Mouse (Mus musculus): ENCODE data around the gene Sgms1.

The Sgms1 gene

DNA sequence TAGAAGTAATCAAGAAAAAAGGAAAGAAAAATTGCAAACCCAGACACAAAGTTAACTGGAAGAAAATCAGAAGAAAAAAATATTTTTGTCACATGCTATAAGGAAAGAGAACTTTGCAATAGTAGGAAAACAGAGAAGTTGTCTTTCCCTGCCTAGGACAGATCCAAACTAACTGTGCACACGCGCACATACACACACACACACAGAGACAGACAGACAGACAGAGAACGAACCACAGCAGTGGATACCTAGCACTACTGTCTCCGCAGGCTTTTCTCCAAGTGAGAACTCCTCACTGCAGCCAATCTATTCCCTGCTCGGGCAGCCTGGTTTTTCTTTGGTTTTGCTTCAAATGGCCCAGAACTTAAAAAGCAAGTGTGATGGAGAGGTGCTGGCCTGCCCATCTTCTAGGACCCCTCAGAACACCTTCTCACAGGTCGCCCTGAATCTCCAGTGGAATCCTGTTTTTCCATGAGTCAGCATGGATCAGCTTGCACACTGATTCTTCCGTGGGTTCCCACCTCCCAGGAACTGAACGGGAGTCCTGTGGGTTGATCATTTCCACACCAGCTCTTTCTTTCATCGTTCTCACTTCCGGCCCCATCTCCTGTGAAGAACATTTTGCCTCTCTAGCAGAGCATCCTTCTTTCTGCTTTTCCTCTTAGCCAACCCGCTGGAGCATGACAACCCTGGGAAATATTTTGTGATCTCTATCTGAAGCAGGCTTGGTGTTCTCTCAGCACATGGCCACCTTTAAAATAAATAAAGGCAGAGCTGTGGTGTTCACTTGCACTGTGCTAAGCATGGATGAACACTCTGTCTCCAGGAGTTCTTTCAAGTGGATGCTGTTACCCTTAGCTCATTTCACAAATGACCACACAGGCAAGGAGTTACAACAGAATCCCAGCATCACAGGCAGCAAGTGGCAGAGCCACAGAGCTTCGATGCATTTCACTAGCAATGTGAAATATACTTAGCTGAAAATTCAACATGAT, 96.4 kb downstream of the Sgms1 start:
- no peak for DNase-seq (ENCODE audit: low read depth)

DNA sequence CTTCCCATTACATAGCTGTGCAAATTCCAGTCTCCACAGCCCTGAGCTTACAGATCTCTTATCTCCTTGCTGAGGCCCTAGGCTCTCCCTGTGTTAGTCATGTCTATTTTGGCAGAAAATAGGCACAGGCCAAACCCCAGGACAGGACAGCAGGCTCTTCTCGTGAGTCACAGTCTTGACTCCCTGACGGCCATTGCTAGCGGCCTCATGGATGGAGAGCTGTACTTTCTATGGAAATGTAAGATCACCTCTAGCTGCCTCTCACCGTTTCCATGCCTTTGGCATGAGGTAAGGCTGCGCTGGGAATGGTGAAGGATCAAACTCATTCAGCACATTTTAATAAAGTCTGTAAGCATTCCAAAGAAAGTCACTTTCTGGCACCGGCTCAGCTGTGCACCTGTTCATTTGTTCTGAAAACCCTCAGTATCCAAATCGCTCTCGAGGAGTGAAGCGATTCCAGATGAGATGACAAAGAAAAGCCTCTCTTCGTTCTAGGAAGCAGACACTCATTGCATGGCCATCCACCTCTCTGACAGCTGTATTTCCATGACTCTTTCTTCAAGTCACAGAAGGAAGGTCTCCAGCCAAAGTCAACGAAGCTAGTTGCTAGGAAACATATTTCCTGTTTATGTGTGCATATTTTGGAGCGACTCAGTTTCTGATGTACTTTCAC, 97.3 kb downstream of the Sgms1 start:
- DNase-seq (ENCODE audit: low read depth) = no peak

DNA sequence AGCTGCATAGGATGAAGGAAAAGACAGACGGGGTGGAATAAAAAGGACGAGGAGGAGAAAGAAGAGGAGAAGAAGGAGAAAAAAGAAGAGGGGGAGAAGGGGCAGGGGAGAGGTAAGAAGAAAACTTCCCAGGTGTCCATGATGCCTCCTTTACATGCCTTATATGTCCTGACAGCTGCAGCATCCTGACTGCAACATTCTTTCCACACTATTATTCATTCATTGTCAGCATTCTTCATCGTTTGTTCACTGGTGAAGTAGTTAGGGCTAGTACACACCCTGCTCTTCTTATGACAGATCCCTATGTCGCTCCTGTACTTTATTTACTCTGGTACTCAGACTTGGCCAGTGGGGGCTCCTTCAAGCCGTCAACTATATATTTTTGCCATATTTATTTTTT, 98.4 kb downstream of the Sgms1 start:
- no peak for DNase-seq (ENCODE audit: low read depth)

DNA sequence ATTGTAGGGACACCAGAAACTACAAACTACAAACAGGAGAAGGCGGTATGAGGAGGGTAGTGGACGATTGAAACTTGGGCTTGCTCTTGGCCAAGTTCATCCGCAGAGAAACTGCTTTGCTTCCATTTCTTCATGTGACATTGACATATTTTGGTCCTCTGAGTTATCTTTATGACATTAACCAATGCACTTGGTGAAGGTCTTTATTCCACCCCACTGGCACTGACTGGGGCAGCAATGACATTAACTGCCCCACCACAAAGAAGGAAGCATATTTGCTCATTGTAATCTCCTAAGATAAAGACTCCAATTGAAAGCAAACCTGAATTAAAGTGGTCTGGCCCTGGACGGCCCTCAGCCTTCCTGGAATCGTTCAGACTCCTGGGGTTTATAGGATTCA, 100.6 kb downstream of the Sgms1 start:
- DNase-seq (ENCODE audit: low read depth) = no peak

DNA sequence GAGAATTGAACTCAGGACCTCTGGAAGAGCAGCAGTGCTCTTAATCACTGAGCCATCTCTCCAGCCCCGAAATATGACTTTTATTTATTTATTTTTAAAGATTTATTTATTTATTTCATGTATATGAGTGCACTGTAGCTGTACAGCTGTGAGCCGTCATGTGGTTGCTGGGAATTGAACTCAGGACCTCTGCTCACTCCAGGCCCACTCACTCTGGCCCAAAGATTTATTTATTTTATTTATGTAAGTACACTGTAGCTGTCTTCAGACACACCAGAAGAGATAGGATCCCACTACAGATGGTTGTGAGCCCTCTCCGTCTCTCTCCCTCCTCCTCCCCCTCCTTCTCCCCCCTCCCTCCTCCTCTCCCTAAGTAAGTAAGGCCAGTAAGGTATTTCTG, 101.7 kb downstream of the Sgms1 start:
- no peak for DNase-seq (ENCODE audit: low read depth)

- no peak for DNase-seq (ENCODE audit: low read depth)
Observed at GRCm38 (mm10) chr19:32285455-32285831, 104.1 kb downstream of the Sgms1 start.

GRCm38 (mm10) chr19:32284681-32285454, 104.6 kb downstream of the Sgms1 start:
- DNase-seq (ENCODE audit: low read depth) = no peak

DNA sequence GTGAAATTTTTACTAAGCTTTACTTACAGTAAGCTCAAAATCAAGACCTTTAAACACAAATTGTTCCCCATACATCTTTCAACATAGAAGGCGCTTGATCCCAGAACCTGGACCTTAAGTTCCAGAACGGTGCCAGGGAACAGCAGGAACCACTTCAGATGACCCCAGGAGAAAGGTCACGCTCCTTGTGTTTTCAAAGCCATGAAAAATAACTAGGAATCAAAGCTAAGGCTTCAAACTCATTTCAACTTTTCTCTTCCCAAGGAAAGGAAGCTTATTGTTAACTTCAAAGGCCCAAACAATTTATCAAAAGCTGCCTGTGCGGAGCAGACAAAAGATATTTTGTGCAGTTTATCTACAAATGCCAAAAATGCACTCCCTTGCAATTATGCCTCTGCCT, 107.6 kb downstream of the Sgms1 start:
- no peak for DNase-seq (ENCODE audit: low read depth)

GRCm38 (mm10) chr19:32280380-32280779, 109.1 kb downstream of the Sgms1 start:
- no peak for DNase-seq (ENCODE audit: low read depth)

DNA sequence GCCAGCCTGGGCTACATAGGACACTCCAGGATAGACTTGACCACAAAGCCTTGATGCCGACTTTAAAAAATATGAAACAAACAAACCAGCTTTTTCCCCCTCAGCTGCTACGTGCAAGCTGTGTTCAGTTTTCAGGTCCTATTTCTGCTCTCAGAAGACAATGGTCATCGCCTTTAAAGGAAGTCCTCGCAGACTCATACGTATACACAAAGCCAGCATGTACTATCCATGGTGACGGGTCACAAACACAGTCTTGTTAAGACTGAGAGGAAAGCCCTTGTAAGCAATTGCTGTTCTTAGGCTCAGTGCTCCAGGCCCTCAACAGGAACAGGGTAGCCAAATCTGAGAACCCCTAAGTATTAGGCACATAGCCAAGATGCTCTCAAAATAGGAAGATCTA, 110.1 kb downstream of the Sgms1 start:
- no peak for DNase-seq (ENCODE audit: low read depth)

DNA sequence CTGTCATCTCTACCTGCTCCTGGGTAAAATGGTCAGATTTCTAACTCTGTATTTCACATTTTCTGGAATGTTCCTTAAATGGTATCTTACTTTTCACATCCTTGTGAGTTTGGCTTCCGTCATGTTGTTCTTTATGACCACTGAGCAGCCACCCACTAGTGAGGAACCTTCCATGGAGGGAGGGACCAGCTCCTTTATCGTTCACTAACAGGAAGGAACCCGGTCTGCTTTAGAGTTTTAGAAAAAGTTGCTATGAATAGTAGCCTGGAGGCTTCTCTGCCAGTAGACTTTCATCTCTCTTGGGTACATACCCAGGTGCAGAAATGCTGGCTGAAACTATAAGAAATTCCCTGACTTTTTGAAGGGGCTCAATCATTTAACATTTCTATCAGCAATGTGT, 111.6 kb downstream of the Sgms1 start:
- no peak for DNase-seq (ENCODE audit: low read depth)

DNA sequence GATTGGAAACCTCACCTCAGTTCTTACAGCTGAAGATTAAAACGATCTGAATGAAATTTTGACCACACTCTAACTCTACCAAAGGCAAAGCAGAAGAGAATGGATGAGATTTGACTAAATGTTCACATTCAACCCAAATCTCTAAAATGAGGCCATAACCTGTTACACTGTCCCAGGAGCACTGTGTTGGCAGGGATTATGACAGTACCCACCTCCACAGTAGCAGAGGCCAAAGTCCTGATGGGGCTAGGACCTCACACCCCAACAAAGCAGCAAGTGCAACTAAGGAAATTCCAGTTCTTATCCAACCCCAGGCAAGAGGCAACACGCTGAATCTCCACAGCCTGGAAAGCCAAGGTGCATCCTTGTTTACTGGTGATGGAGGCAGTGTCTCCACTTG, 112.2 kb downstream of the Sgms1 start:
- DNase-seq (ENCODE audit: low read depth) = no peak

- DNase-seq (ENCODE audit: low read depth) = no peak
Observed at GRCm38 (mm10) chr19:32276817-32277216, 112.7 kb downstream of the Sgms1 start.

- DNase-seq (ENCODE audit: low read depth) = no peak
Observed at GRCm38 (mm10) chr19:32276263-32276662, 113.3 kb downstream of the Sgms1 start.

- DNase-seq (ENCODE audit: low read depth) = no peak
Observed at GRCm38 (mm10) chr19:32275068-32275925, 114.2 kb downstream of the Sgms1 start.

DNA sequence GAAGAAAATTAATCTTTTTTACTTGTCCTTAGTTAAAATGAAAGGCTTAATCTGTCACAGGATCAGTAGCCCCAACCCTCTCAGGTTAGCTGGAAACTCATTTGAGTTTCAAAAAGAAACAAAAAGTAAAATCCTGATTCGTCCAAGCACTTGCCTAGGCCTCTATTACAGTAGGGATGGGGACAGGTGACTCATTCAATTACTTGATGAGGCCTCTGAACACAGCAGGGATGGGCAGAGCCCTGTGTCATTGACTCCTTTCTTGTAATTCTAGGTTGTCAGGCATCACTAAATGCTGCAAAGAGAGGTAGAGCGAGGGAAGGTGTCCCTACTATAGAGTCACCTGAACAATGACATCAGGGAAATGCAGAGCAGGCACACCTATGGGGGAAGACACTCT, 115.4 kb downstream of the Sgms1 start:
- no peak for DNase-seq (ENCODE audit: low read depth)

GRCm38 (mm10) chr19:32273714-32274113, 115.8 kb downstream of the Sgms1 start:
- DNase-seq (ENCODE audit: low read depth) = no peak

- DNase-seq (ENCODE audit: low read depth) = no peak
Observed at GRCm38 (mm10) chr19:32272475-32273260, 116.8 kb downstream of the Sgms1 start.

DNA sequence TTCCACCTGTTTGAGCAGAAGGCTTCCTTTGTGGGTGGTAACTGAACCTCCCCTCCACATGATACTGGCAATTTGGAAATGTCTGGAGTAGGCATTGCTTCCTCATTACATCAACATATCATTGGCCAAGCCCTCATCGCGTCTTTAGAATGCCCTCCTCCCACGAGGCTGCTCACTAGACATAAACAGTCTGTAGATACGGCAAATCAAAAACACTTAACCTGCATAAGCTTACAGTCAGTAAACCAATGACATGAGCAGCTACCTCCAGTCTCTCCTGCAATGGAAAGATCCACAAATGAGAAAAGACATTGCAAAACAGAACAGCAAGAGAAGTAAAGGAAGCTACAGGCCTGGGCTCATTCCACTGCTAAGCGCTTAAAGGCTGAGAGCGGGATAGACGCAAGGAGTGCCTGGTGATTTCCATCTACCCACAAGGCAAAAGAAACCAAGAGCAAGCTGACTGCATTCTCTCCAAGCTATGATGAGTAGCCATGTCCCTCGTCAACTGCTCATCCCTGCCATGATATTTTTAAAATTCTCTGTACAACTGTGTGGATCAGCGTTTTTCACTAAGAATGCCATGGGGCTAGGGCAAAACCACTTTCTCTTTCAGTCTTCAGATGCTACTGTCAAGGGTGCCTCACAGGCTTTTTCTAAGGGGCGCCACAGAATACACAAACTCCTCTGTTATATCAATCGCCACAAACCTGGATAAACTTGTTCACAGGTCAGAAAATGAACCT, 117.9 kb downstream of the Sgms1 start:
- no peak for DNase-seq (ENCODE audit: low read depth)

GRCm38 (mm10) chr19:32269844-32270176, 119.7 kb downstream of the Sgms1 start:
- DNase-seq (ENCODE audit: low read depth) = no peak
